Mouse (Mus musculus) embryonic facial prominence, embryonic 11.5 days (tissue): ENCODE results near the gene Kif26b. TPM values are rescaled to one million over a fixed set of nuclear protein-coding genes. Genes with fewer than 3 reads are reported as not detected.

Experiments used
- ATAC-seq: fragments of 200-750 bp; cut with Nextera tagmentation; replicated peaks from 2 replicates; pipeline ENCODE4 v1.8.0; 2017; ENCODE audit warnings: low read depth; ENCODE audit not compliant: insufficient number of reproducible peaks, low FRiP score, low TSS enrichment
- DNase-seq: peaks from one replicate; pipeline ENCODE4 v3.0.0-alpha.2; 2015; ENCODE audit warnings: low spot score
- H3K27ac ChIP-seq: fragments of 300-500 bp; sonication (generic); replicated peaks from 2 replicates; pipeline ENCODE4 v1.5.1; 2014; ENCODE audit warnings: mild to moderate bottlenecking, low read depth, low read length, control low read depth
- H3K27me3 ChIP-seq: fragments of 300-500 bp; sonication (generic); 2 replicates; pipeline ENCODE4 v1.6.1; 2014; ENCODE audit warnings: mild to moderate bottlenecking, low read length, moderate library complexity, mixed read lengths; ENCODE audit not compliant: control insufficient read depth, insufficient read depth
- H3K36me3 ChIP-seq: fragments of 300-500 bp; sonication (generic); replicated peaks from 2 replicates; pipeline ENCODE4 v1.6.1; 2014; ENCODE audit warnings: low read depth, mild to moderate bottlenecking, low read length, moderate library complexity, mixed read lengths; ENCODE audit not compliant: control insufficient read depth, insufficient read depth
- H3K4me1 ChIP-seq: fragments of 300-500 bp; sonication (generic); 2 replicates; pipeline ENCODE4 v1.6.1; 2014; ENCODE audit warnings: low read length, mixed read lengths; ENCODE audit not compliant: control insufficient read depth, insufficient read depth
- H3K4me2 ChIP-seq: fragments of 300-500 bp; sonication (generic); 2 replicates; pipeline ENCODE4 v1.6.1; 2014; ENCODE audit warnings: low read depth, mild to moderate bottlenecking, control low read depth, low read length, moderate library complexity
- H3K4me3 ChIP-seq: fragments of 300-500 bp; sonication (generic); 2 replicates; pipeline ENCODE4 v1.5.1; 2014; ENCODE audit warnings: low read depth, low read length, control low read depth
- H3K9ac ChIP-seq: fragments of 300-500 bp; sonication (generic); replicated peaks from 2 replicates; pipeline ENCODE4 v1.6.1; 2014; ENCODE audit warnings: mild to moderate bottlenecking, control low read depth, low read length
- H3K9me3 ChIP-seq: fragments of 300-500 bp; sonication (generic); replicated peaks from 2 replicates; pipeline ENCODE4 v1.6.1; 2016; ENCODE audit warnings: mild to moderate bottlenecking, low read length, inconsistent platforms, mixed read lengths; ENCODE audit not compliant: control insufficient read depth
- WGBS: fragments of 180-500 bp; shearing (Covaris S2); extraction: QIAGEN DNeasy Blood & Tissue Kit; methylation state at CpG from one replicate; pipeline ENCODE4 v1.1.7; 2014; 5-methylcytosine and 5-hydroxymethylcytosine counted together
- polyA plus RNA-seq: library from polyadenylated mRNA; unstranded; fragments of >200 nt; fragmentation: Nextera tagmentation; extraction: Ambion mirVana; gene quantifications from 2 replicates; pipeline ENCODE4 v1.2.1, GENCODE M21; 2014

The Kif26b gene
- polyA plus RNA-seq, 1 experiment from 2014 or later = 12.3 TPM

DNA sequence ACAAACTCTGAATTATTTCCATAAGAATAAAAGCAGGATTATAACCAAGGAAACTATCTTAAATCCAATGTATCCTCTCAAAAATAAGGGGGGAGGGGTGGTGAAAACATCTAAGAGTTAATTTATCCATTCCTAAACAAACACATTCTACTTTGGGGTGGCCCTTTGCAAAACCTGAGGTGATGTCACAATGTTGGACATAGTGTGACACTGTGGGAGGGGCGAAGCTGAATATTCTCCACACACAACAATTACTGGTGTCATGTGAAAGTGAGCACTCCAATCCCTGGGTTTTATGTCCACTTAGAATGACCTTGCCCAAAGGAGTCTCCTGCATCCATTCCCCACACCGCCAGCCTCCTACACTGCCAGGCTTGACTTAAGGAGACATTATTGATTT is 408.1 kb downstream of the Kif26b start:
- H3K27ac ChIP-seq = no peak overlapping the region
- 89% methylated on average over 2 of the region's 2 CpGs for WGBS
- no peaks in the 10 kb centered on the region for H3K9me3 ChIP-seq
- DNase-seq (no peak), ATAC-seq (no peak)
- H3K27me3 ChIP-seq = no peaks in the 10 kb centered on the region
- H3K9ac ChIP-seq = no peak overlapping the region
- no peaks in the 10 kb centered on the region for H3K4me1 ChIP-seq
- no peaks in the 10 kb centered on the region; the same call in 1 of the 2 replicates for H3K36me3 ChIP-seq
- H3K4me2 ChIP-seq = no peak overlapping the region
- no peak overlapping the region for H3K4me3 ChIP-seq

GRCm38 (mm10) chr1:178940353-178940752 is 411.4 kb downstream of the Kif26b start:
- no peak overlapping the region for H3K4me3 ChIP-seq

DNA sequence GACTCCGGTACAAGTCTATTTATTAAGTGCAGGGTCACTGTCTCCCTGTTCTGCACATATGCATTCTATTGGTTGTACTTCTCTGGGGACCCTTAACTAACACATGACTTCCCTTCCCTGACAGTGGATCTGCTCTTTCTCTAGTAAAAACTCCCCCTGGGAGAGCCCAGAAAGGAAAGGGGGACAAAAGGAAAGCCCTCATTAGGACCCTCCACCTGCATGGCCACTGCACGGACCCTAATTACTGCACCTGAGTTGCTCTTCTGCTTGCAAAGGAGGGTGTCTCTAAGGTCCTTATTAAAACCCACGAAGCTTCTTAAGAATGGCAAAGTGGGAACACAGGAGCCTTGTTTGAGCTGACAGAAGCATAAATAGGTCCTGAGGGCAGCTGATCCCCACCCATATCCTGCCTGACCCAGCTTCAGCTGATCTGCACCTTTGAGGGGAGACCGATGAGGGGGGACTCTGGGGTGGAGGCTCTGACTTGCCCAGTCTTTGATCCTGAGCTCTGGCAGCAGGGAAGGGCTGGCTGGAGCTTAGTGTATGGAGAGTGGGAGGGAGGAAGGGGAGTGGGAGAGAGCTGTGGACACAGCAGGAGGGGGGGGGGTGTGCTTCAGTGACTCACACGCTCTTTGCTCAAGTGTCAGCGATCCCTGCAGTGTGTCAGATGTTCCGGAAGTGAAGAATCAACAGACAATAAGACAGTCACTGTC is 413.5 kb downstream of the Kif26b start:
- Histone ChIP-seq H3K27ac (no peak overlapping the region), H3K36me3 (no peaks in the 10 kb centered on the region), H3K4me1 (no peaks in the 10 kb centered on the region), H3K27me3 (no peaks in the 10 kb centered on the region), H3K9me3 (no peaks in the 10 kb centered on the region), H3K4me2 (no peak overlapping the region), H3K9ac (no peak overlapping the region), H3K4me3 (no peak overlapping the region)
- ATAC-seq (peak; percentile 42; the same call in 1 of the 2 replicates), DNase-seq (no peak)
- 38% methylated on average over 7 of the region's 7 CpGs for WGBS

More at GRCm38 (mm10) chr1:178940353-178940752, 411.4 kb downstream of the Kif26b start:
- 82% methylated on average over 4 of the region's 4 CpGs for WGBS
- H3K9me3 ChIP-seq = no peaks in the 10 kb centered on the region
- ATAC-seq = no peak
- no peaks in the 10 kb centered on the region for H3K27me3 ChIP-seq
- H3K4me1 ChIP-seq = no peaks in the 10 kb centered on the region
- no peaks in the 10 kb centered on the region for H3K36me3 ChIP-seq
- H3K27ac ChIP-seq = no peak overlapping the region
- H3K4me2 ChIP-seq = no peak overlapping the region
- DNase-seq = no peak
- H3K9ac ChIP-seq = no peak overlapping the region

- H3K27me3 ChIP-seq = no peaks in the 10 kb centered on the region
- H3K36me3 ChIP-seq = no peaks in the 10 kb centered on the region
- ATAC-seq (no peak), DNase-seq (no peak)
- no peaks in the 10 kb centered on the region for H3K9me3 ChIP-seq
- H3K27ac ChIP-seq = no peak overlapping the region
- 75% methylated on average over 12 of the region's 12 CpGs for whole genome bisulfite sequencing
- no peaks in the 10 kb centered on the region for H3K4me1 ChIP-seq
- H3K4me2 ChIP-seq = no peak overlapping the region
- H3K4me3 ChIP-seq = no peak overlapping the region
- H3K9ac ChIP-seq = no peak overlapping the region
Observed at GRCm38 (mm10) chr1:178952910-178953309, 424.0 kb downstream of the Kif26b start.

DNA sequence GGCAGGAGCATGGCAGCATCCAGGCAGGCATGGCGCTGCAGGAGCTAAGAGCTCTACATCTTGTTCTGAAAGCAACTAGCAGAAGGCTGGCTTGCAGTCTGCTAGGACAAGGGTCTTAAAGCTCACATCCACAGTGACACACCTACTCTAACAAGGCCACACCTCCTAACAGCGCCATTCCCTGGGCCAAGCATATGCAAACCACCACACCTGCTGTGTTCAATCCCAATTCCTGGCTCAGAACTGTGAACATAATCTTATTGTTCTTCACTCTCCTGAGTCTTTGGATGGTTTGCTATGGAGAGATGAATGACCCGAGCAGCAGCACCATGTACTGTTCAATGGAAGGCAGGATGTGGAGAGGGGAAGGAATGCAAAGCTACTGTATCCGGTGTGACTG is 429.7 kb downstream of the Kif26b start:
- no peak overlapping the region for H3K4me2 ChIP-seq
- DNase-seq (no peak), ATAC-seq (no peak)
- no peak overlapping the region for H3K4me3 ChIP-seq
- H3K4me1 ChIP-seq = no peaks in the 10 kb centered on the region; the same call in 1 of the 2 replicates
- no peaks in the 10 kb centered on the region for H3K36me3 ChIP-seq
- H3K27ac ChIP-seq = no peak overlapping the region
- no peak overlapping the region for H3K9ac ChIP-seq
- 92% methylated on average over 4 of the region's 4 CpGs for WGBS
- no peaks in the 10 kb centered on the region for H3K27me3 ChIP-seq
- no peaks in the 10 kb centered on the region for H3K9me3 ChIP-seq

GRCm38 (mm10) chr1:178960015-178960559 is 431.2 kb downstream of the Kif26b start:
- Histone ChIP-seq H3K4me3 (no peak overlapping the region), H3K4me1 (no peaks in the 10 kb centered on the region; the same call in 1 of the 2 replicates), H3K27ac (no peak overlapping the region), H3K27me3 (no peaks in the 10 kb centered on the region), H3K9me3 (no peaks in the 10 kb centered on the region), H3K4me2 (no peak overlapping the region), H3K36me3 (no peaks in the 10 kb centered on the region), H3K9ac (0 out of 2 replicates have a peak overlapping the region, but pooled peaks have one; percentile 30)
- 52% methylated on average over 7 of the region's 7 CpGs for WGBS
- ATAC-seq (peak; percentile 77), DNase-seq (peak; percentile 92)

GRCm38 (mm10) chr1:178961661-178962060 is 432.7 kb downstream of the Kif26b start:
- ATAC-seq (no peak), DNase-seq (no peak)
- Histone ChIP-seq H3K4me1 (no peaks in the 10 kb centered on the region; the same call in 1 of the 2 replicates), H3K9ac (no peak overlapping the region), H3K27me3 (no peaks in the 10 kb centered on the region), H3K9me3 (no peaks in the 10 kb centered on the region), H3K4me2 (no peak overlapping the region), H3K27ac (no peak overlapping the region), H3K36me3 (no peaks in the 10 kb centered on the region), H3K4me3 (no peak overlapping the region)
- WGBS = 71% methylated on average over 9 of the region's 9 CpGs

GRCm38 (mm10) chr1:178972055-178972454 is 443.1 kb downstream of the Kif26b start:
- Histone ChIP-seq H3K4me3 (no peak overlapping the region), H3K27ac (no peak overlapping the region), H3K36me3 (no peaks in the 10 kb centered on the region), H3K4me2 (no peak overlapping the region), H3K9ac (no peak overlapping the region), H3K27me3 (no peaks in the 10 kb centered on the region), H3K4me1 (no peaks in the 10 kb centered on the region), H3K9me3 (no peaks in the 10 kb centered on the region)
- no peak for ATAC-seq
- DNase-seq = no peak
- WGBS = 89% methylated on average over 10 of the region's 10 CpGs
